ENCODE assay signal across 8 mouse cellular contexts in the genomic region with DNA sequence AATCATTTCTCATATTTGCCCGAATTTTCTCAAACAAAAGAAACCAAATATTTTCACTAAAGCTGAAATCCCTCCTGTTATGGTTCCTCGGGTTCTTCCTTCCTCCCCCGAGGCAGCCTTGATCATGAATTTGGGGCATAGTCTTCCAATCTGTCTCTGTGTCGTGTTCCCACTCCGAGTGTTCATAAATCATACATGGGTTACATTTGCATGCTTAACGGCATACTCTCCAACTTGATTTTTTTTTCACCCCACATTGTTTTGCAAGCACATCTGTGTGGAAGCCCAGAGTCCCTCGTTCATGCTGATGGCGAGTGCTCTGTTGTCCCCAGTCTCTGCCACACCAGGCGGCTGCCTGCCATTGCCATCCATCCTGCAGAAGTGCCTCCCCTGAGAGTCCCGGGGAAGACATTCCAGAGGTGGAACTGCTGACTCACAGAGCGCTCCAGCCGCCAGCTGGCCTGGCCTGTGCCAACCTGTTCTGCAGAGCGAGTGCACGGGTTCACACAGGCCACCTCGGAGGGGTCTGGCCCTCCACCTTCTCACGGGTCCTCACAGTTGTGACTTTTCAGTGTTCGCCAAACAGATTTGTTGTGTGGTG.
DNase-seq lines count a peak whose midpoint lies in the region; ATAC-seq lines count a peak whose summit lies in the region.

No protein-coding gene starts in this region.

- intact Hi-C loops in heart, postnatal 36 days (cut with DNase I) = no loop called here

- H3K4me1 ChIP-seq in heart, embryonic 11.5 days (ENCODE audit: control insufficient read depth, insufficient read depth, low read length) = no peaks in the 10 kb centered on the region
- peaks cover 33% of the 10 kb centered on the region for H3K4me1 ChIP-seq in limb, embryonic 12.5 days (replicated peaks)
- peaks cover 5% of the 10 kb centered on the region for H3K4me1 ChIP-seq in neural tube, embryonic 12.5 days

- H3K27ac ChIP-seq in heart, embryonic 11.5 days (ENCODE audit: low read depth, low read length) = no peak overlapping the region
- peak overlapping the region; percentile 56; the same call in 1 of the 2 replicates for H3K27ac ChIP-seq in limb, embryonic 12.5 days
- H3K27ac ChIP-seq in neural tube, embryonic 12.5 days = no peak overlapping the region

- H3K9ac ChIP-seq in heart, embryonic 11.5 days (ENCODE audit: low read depth, low read length) = no peak overlapping the region
- H3K9ac ChIP-seq in limb, embryonic 12.5 days (replicated peaks) = 0 out of 2 replicates have a peak overlapping the region, but pooled peaks have one; percentile 18
- H3K9ac ChIP-seq in neural tube, embryonic 12.5 days = no peak overlapping the region

- peak; percentile 94 for DNase-seq in heart, adult 11 months
- peak; percentile 72 for DNase-seq in embryo, embryonic 11 days
- DNase-seq in heart, postnatal 36 days = peak; percentile 19 to 21
- DNase-seq in natural killer cell, adult 2 months (ENCODE audit: low spot score in 2 of 2) = no peak
- no peak for DNase-seq in yolk sac, embryonic 10.5 days (ENCODE audit: low spot score)

- no peak overlapping the region for H3K4me2 ChIP-seq in heart, embryonic 11.5 days
- H3K4me2 ChIP-seq in limb, embryonic 12.5 days = peak overlapping the region; percentile 28; the same call in 1 of the 2 replicates
- peak overlapping the region; percentile 30 for H3K4me2 ChIP-seq in neural tube, embryonic 12.5 days (replicated peaks)

- H3K9me3 ChIP-seq in heart, embryonic 11.5 days (replicated peaks; ENCODE audit: control insufficient read depth, low read length) = no peaks in the 10 kb centered on the region
- H3K9me3 ChIP-seq in limb, embryonic 12.5 days = no peaks in the 10 kb centered on the region
- no peaks in the 10 kb centered on the region for H3K9me3 ChIP-seq in neural tube, embryonic 12.5 days

- no peak overlapping the region for H3K4me3 ChIP-seq in heart, embryonic 11.5 days (ENCODE audit: low read depth, low read length)
- H3K4me3 ChIP-seq in limb, embryonic 12.5 days (replicated peaks) = no peak overlapping the region
- H3K4me3 ChIP-seq in neural tube, embryonic 12.5 days = no peak overlapping the region

- no peaks in the 10 kb centered on the region for H3K36me3 ChIP-seq in heart, embryonic 11.5 days (ENCODE audit: control insufficient read depth, insufficient read depth, low read length)
- H3K36me3 ChIP-seq in limb, embryonic 12.5 days = no peaks in the 10 kb centered on the region
- H3K36me3 ChIP-seq in neural tube, embryonic 12.5 days = no peaks in the 10 kb centered on the region

- ATAC-seq in heart, embryonic 11.5 days (replicated peaks; ENCODE audit: insufficient number of reproducible peaks, low FRiP score, low TSS enrichment) = no peak
- ATAC-seq in limb, embryonic 12.5 days (ENCODE audit: insufficient number of reproducible peaks, insufficient read depth, low FRiP score, low TSS enrichment, low read depth) = peak; percentile 66
- ATAC-seq in neural tube, embryonic 12.5 days (ENCODE audit: low FRiP score, low read depth) = peak; percentile 63; the same call in 1 of the 2 replicates

- WGBS in heart, embryonic 11.5 days (ENCODE audit: insufficient replicate concordance) = 41% methylated on average over 17 of the region's 17 CpGs
- WGBS in limb, embryonic 12.5 days = 33% methylated on average over 17 of the region's 17 CpGs
- 37% methylated on average over 17 of the region's 17 CpGs for WGBS in neural tube, embryonic 12.5 days

- no peaks in the 10 kb centered on the region for H3K27me3 ChIP-seq in heart, embryonic 11.5 days (ENCODE audit: control insufficient read depth, insufficient read depth, low read length)
- no peaks in the 10 kb centered on the region for H3K27me3 ChIP-seq in limb, embryonic 12.5 days
- peaks cover 10% of the 10 kb centered on the region; the same call in 1 of the 2 replicates for H3K27me3 ChIP-seq in neural tube, embryonic 12.5 days (replicated peaks)

Comparison
In these comparisons a context has a peak if more than half of its experiments do, and no peak if none do; other contexts are left out.
1. DNase-seq: peak in heart, adult 11 months (single experiment), embryo, embryonic 11 days (single experiment) and heart, postnatal 36 days (2 of 2); none in natural killer cell, adult 2 months (0 of 2) and yolk sac, embryonic 10.5 days (single experiment).